Mouse (Mus musculus): Measurements from ENCODE around the gene Stra6l. TPM values are rescaled to one million over a fixed set of nuclear protein-coding genes. Genes with fewer than 3 reads are reported as not detected.

Stra6l gene
- not detected in 2 replicates for polyA plus RNA-seq (2012; ENCODE audit: insufficient read depth, insufficient read length, missing spikeins)

DNA sequence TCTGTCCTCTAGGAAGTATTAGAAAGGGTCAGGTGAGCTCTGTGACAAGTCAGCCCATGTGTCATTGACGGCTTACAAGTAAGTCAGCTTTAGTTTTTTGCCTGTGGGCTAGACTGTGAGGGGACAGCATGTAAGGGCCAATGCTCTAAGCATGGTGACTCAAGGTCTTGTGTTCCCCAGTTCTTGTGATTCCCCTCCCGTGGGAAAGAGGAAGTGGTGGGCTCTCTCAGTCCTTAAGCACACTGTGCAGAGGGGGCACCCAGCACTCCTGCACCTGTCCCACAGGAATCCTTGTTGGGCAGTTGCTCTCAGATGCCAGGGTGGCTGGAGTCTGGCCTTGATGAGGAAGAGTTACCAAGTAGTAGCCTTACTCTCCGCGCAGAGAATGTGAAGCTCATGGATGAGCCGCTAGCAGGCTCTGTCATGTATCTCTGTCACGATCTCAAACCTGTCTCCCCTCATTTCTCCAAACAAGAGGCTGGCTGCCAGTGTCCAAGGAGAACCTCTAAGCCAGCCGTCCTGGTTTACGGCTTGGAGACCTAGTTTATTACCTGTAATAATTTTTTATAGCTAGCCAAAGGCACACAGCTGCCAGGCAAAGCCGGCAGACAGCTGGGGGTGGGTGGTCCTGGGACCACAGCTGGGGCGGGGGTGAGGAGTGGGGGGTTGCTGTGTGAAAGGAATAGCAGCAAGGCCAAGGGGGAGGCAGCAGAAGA lies at the start of gene Stra6l:
TSS of gene Stra6l (plus strand) at position 556 of the 716 bp plus-strand sequence.
- H3K4me3 ChIP-seq (ENCODE audit: insufficient read depth, low read depth, low read length) = no peak within 1 kb of the TSS

GRCm38 (mm10) chr4:45798964-45799363 lies 49.5 kb upstream of the Stra6l start, which contains the start of gene Aldh1b1:
Gene Aldh1b1 (plus strand): TSS chr4:45799022.
- Histone ChIP-seq H3K4me1 (ENCODE audit: control insufficient read depth, insufficient read depth, insufficient read length, low read length) (peaks cover 3% of the 10 kb centered on the region; the same call in 1 of the 2 replicates), H3K4me3 (ENCODE audit: insufficient read depth, low read depth, low read length) (peak within 1 kb of the TSS; percentile 63), H3K27ac (replicated peaks; ENCODE audit: low read depth, low read length) (no peak within 1 kb of the TSS)

More for the DNA sequence above, at the start of gene Stra6l:
- Histone ChIP-seq H3K4me1 (ENCODE audit: control insufficient read depth, insufficient read depth, insufficient read length, low read length) (no peaks in the 10 kb centered on the region), H3K27ac (replicated peaks; ENCODE audit: low read depth, low read length) (no peak within 1 kb of the TSS)

- Histone ChIP-seq H3K27ac (replicated peaks; ENCODE audit: low read depth, low read length) (no peak overlapping the region), H3K4me1 (ENCODE audit: control insufficient read depth, insufficient read depth, insufficient read length, low read length) (peaks cover 3% of the 10 kb centered on the region; the same call in 1 of the 2 replicates), H3K4me3 (ENCODE audit: insufficient read depth, low read depth, low read length) (no peak overlapping the region)
Observed at GRCm38 (mm10) chr4:45799956-45800537, 48.4 kb upstream of the Stra6l start.

GRCm38 (mm10) chr4:45802900-45803299 lies 45.6 kb upstream of the Stra6l start:
- Histone ChIP-seq H3K4me1 (ENCODE audit: control insufficient read depth, insufficient read depth, insufficient read length, low read length) (peaks cover 3% of the 10 kb centered on the region; the same call in 1 of the 2 replicates), H3K4me3 (ENCODE audit: insufficient read depth, low read depth, low read length) (no peak overlapping the region), H3K27ac (replicated peaks; ENCODE audit: low read depth, low read length) (no peak overlapping the region)

GRCm38 (mm10) chr4:45808034-45808433 lies 40.4 kb upstream of the Stra6l start:
- H3K27ac ChIP-seq (replicated peaks; ENCODE audit: low read depth, low read length) = no peak overlapping the region
- H3K4me3 ChIP-seq (ENCODE audit: insufficient read depth, low read depth, low read length) = no peak overlapping the region
- no peaks in the 10 kb centered on the region for H3K4me1 ChIP-seq (ENCODE audit: control insufficient read depth, insufficient read depth, insufficient read length, low read length)

- Histone ChIP-seq H3K27ac (replicated peaks; ENCODE audit: low read depth, low read length) (no peak overlapping the region), H3K4me3 (ENCODE audit: insufficient read depth, low read depth, low read length) (no peak overlapping the region), H3K4me1 (ENCODE audit: control insufficient read depth, insufficient read depth, insufficient read length, low read length) (no peaks in the 10 kb centered on the region)
Observed at GRCm38 (mm10) chr4:45811250-45811649, 37.2 kb upstream of the Stra6l start.

DNA sequence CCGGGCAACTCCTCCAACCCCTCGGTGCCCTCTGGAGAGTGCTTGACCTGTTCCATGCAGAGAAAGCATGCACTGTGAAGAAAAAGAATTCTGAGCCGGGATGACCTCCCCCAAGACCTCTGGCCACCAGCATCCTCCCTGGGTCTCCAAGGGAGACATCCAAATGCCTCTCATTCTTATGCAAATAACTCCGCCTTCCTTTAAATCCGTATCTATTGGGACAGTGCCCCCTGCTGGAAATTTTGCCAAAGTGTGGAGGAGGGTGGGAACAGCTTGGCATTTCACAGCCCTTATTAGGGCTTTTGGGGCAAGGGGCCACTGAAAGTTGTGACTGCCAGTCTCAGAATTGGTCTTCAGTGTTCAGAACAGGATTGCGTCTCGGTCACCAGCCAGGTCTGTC lies 32.9 kb upstream of the Stra6l start:
- H3K4me3 ChIP-seq (ENCODE audit: insufficient read depth, low read depth, low read length) = no peak overlapping the region
- no peaks in the 10 kb centered on the region; the same call in 1 of the 2 replicates for H3K4me1 ChIP-seq (ENCODE audit: control insufficient read depth, insufficient read depth, insufficient read length, low read length)
- H3K27ac ChIP-seq (replicated peaks; ENCODE audit: low read depth, low read length) = no peak overlapping the region

- Histone ChIP-seq H3K4me1 (ENCODE audit: control insufficient read depth, insufficient read depth, insufficient read length, low read length) (no peaks in the 10 kb centered on the region; the same call in 1 of the 2 replicates), H3K27ac (replicated peaks; ENCODE audit: low read depth, low read length) (no peak overlapping the region), H3K4me3 (ENCODE audit: insufficient read depth, low read depth, low read length) (no peak overlapping the region)
Observed at GRCm38 (mm10) chr4:45818814-45819207, 29.7 kb upstream of the Stra6l start.

- Histone ChIP-seq H3K27ac (replicated peaks; ENCODE audit: low read depth, low read length) (no peak overlapping the region), H3K4me3 (ENCODE audit: insufficient read depth, low read depth, low read length) (peak overlapping the region; percentile 19), H3K4me1 (ENCODE audit: control insufficient read depth, insufficient read depth, insufficient read length, low read length) (no peaks in the 10 kb centered on the region; the same call in 1 of the 2 replicates)
Observed at GRCm38 (mm10) chr4:45819208-45819931, 29.1 kb upstream of the Stra6l start.

- Histone ChIP-seq H3K4me3 (ENCODE audit: insufficient read depth, low read depth, low read length) (no peak overlapping the region), H3K4me1 (ENCODE audit: control insufficient read depth, insufficient read depth, insufficient read length, low read length) (no peaks in the 10 kb centered on the region; the same call in 1 of the 2 replicates), H3K27ac (replicated peaks; ENCODE audit: low read depth, low read length) (no peak overlapping the region)
Observed at GRCm38 (mm10) chr4:45820074-45820830, 28.2 kb upstream of the Stra6l start.

DNA sequence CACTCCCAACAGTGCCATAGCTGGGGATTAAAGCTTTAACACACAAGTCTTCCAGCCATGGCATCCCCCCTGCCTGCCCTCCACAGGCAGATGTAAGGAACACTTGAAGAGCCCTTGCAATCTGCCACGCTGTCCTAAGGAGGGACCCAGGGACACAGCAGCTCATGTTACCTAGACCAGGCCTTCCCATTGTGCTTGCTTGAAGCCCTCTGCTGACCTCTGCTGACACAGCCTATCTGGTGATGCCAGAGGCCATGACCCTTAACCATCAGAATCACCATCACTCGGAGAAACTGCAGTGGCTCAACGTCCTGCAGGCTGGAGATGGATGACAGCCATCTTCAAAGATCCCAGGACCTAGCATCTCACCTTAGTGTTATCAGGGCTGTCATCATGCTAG lies 26.5 kb upstream of the Stra6l start:
- H3K27ac ChIP-seq (replicated peaks; ENCODE audit: low read depth, low read length) = no peak overlapping the region
- H3K4me3 ChIP-seq (ENCODE audit: insufficient read depth, low read depth, low read length) = no peak overlapping the region
- no peaks in the 10 kb centered on the region; the same call in 1 of the 2 replicates for H3K4me1 ChIP-seq (ENCODE audit: control insufficient read depth, insufficient read depth, insufficient read length, low read length)

DNA sequence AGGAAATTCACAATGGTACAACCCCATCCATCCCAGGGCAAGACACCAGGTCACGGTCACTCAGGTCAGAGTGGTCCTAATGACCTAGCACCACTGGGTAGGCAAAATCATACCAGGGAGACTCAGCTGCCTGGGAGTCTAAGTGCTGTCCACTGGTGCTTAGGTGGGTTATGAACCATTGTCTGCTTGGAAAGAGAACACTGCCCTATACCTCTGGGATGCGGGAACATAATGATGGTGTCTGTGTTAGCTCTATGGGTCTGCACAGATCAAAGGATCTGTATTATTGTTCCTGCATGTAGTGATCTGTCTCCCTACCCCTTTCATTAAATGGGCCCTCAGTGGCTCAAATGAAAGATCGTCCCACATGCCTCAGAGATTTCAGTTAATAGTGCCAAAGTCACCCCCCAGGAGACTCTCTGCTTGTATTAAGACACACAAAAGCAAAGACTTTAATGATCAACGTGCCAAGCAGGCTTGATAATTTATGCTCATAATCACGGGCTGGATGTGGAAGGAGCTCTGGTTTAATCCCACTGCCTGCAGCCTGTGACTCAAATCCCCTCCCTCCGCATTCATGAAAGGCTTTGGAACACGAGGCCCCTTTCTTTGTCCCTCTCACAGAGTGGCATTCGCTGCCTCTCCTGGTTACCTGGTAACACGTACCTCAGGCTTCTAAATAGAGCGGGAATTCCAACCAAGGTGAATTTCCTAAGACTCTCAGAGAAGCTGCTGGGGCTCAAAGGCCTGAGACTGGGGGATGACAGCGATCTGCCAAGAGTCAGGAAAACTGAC lies 25.5 kb upstream of the Stra6l start:
- H3K27ac ChIP-seq (replicated peaks; ENCODE audit: low read depth, low read length) = no peak overlapping the region
- no peak overlapping the region for H3K4me3 ChIP-seq (ENCODE audit: insufficient read depth, low read depth, low read length)
- no peaks in the 10 kb centered on the region; the same call in 1 of the 2 replicates for H3K4me1 ChIP-seq (ENCODE audit: control insufficient read depth, insufficient read depth, insufficient read length, low read length)

GRCm38 (mm10) chr4:45824049-45824760 lies 24.3 kb upstream of the Stra6l start:
- H3K27ac ChIP-seq (replicated peaks; ENCODE audit: low read depth, low read length) = no peak overlapping the region
- H3K4me3 ChIP-seq (ENCODE audit: insufficient read depth, low read depth, low read length) = no peak overlapping the region
- H3K4me1 ChIP-seq (ENCODE audit: control insufficient read depth, insufficient read depth, insufficient read length, low read length) = no peaks in the 10 kb centered on the region; the same call in 1 of the 2 replicates

Measured in brown adipose tissue, adult 24 weeks (tissue).